Mouse (Mus musculus): ENCODE measurements around the gene Zfp423. TPM values are rescaled to one million over a fixed set of nuclear protein-coding genes. Genes with fewer than 3 reads are reported as not detected.

The Zfp423 gene
- total and polyA plus RNA-seq, 2 experiments from 2014 or later: 18.4 to 34.6 TPM

DNA sequence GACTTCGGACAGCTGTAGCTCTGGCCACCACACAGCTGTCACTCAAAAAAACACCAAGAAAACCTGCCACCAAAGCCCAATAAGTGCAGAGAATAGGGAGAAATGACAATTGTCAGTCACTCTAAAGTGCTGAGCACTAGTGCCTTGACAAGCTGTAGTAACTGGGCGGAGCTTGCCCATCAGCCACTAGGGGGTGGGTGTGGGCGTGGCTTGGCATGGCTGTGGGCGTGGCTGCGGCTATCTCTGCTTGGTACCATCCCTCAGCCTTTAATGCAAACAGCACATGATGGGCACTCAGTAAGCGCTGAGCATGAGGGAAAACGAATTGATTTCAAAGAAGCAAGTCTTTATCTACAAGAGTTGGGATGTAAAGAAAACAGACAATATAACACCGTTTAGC is 95.2 kb downstream of the Zfp423 start:
- DNase-seq (no peak), ATAC-seq (no peak)
- Histone ChIP-seq H3K4me1 (ENCODE audit: insufficient read depth) (0 out of 2 replicates have a peak, but pooled peaks cover 7% of the 10 kb centered on the region), H3K27ac (ENCODE audit: low read depth, low read length) (no peak overlapping the region), H3K9ac (no peak overlapping the region), H3K36me3 (ENCODE audit: insufficient read depth) (no peaks in the 10 kb centered on the region), H3K4me2 (ENCODE audit: low read depth) (no peak overlapping the region), H3K27me3 (ENCODE audit: insufficient read depth, low read length) (no peaks in the 10 kb centered on the region), H3K9me3 (ENCODE audit: low read length) (no peaks in the 10 kb centered on the region), H3K4me3 (ENCODE audit: low read depth, low read length) (no peak overlapping the region)
- no peak for TF ChIP-seq CTCF (IDR thresholded peaks at IDR 0.05; ENCODE audit: low read depth)
- 77% methylated on average over 8 of the region's 8 CpGs for WGBS

DNA sequence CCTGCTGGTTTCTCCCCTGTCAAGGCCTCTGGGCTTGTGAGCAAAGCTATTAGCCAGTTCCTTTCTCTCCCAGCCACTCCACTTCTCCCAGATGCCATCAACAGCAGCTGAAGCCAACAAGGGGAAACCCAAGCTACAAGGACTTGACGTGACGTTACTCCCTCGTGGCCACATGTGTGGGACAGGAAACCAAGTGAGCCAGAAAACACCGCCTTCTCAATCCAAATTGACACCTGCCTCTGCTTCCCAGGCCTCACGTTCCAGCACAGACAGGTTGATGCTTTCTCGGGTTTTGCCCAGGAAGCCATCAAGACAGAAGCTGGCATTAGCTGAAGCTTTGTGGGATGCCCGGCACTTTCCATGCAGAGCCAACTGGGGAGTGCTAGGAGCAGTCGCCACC is 96.3 kb downstream of the Zfp423 start:
- WGBS: 89% methylated on average over 8 of the region's 8 CpGs
- no peak for TF ChIP-seq CTCF (IDR thresholded peaks at IDR 0.05; ENCODE audit: low read depth)
- no peak overlapping the region for H3K4me2 ChIP-seq (ENCODE audit: low read depth)
- H3K27me3 ChIP-seq (ENCODE audit: insufficient read depth, low read length): no peaks in the 10 kb centered on the region
- H3K36me3 ChIP-seq (ENCODE audit: insufficient read depth): no peaks in the 10 kb centered on the region
- DNase-seq (no peak), ATAC-seq (no peak)
- no peak overlapping the region for H3K9ac ChIP-seq
- no peaks in the 10 kb centered on the region for H3K9me3 ChIP-seq (ENCODE audit: low read length)
- 0 out of 2 replicates have a peak, but pooled peaks cover 7% of the 10 kb centered on the region for H3K4me1 ChIP-seq (ENCODE audit: insufficient read depth)
- no peak overlapping the region for H3K4me3 ChIP-seq (ENCODE audit: low read depth, low read length)
- no peak overlapping the region for H3K27ac ChIP-seq (ENCODE audit: low read depth, low read length)

DNA sequence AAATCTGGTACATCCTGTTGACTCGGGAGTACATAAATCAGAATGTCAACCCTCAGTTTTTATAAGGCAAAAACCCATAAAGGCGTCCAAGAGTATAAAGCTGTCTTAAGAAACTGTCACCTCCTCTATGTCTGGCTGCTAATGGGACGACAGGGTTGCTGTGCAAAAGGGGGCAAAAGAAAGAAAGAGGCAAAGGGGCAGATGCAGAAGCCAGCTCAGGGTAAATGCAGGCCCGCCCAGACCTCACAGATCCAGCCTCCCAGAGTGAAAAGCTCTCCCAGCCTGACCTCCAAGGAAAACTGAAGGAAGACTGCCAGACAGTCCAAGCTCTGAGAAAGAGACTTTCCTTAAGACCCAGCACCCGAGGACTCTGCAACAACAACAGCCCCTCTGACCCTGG is 97.7 kb downstream of the Zfp423 start:
- WGBS: 45% methylated on average over 5 of the region's 5 CpGs
- no peak for ATAC-seq

DNA sequence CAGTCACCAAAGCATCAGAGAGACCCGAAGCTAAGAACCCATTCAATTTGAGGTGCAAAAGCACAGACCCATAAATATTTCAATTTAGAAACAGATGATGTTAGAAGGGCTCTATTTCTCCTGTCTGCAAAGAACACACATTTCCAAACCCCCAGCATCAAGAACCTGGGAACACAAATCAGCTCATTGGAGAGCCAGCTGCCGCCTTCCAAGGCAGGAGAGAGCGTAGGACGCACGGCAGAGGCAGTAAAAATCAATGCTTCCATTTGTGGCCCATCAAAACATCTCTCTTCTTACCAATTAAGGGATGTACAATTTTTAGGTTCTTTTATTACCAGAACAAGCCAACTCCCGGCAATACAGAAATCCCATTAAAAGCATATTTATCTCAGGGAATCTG is 98.5 kb downstream of the Zfp423 start:
- no peak overlapping the region for H3K27ac ChIP-seq (ENCODE audit: low read depth, low read length)
- no peak overlapping the region for H3K4me3 ChIP-seq (ENCODE audit: low read depth, low read length)
- no peaks in the 10 kb centered on the region for H3K27me3 ChIP-seq (ENCODE audit: insufficient read depth, low read length)
- no peak overlapping the region for H3K9ac ChIP-seq
- H3K4me2 ChIP-seq (ENCODE audit: low read depth): no peak overlapping the region
- no peaks in the 10 kb centered on the region for H3K36me3 ChIP-seq (ENCODE audit: insufficient read depth)
- ATAC-seq: no peak
- TF ChIP-seq CTCF (IDR thresholded peaks at IDR 0.05; ENCODE audit: low read depth): no peak
- 37% methylated on average over 6 of the region's 6 CpGs for WGBS
- H3K9me3 ChIP-seq (ENCODE audit: low read length): no peaks in the 10 kb centered on the region
- no peak for DNase-seq
- H3K4me1 ChIP-seq (ENCODE audit: insufficient read depth): 0 out of 2 replicates have a peak, but pooled peaks cover 7% of the 10 kb centered on the region

More for the DNA sequence above, 97.7 kb downstream of the Zfp423 start:
- Histone ChIP-seq H3K4me3 (ENCODE audit: low read depth, low read length) (no peak overlapping the region), H3K36me3 (ENCODE audit: insufficient read depth) (no peaks in the 10 kb centered on the region), H3K4me2 (ENCODE audit: low read depth) (no peak overlapping the region), H3K27me3 (ENCODE audit: insufficient read depth, low read length) (no peaks in the 10 kb centered on the region), H3K4me1 (ENCODE audit: insufficient read depth) (0 out of 2 replicates have a peak, but pooled peaks cover 7% of the 10 kb centered on the region), H3K9me3 (ENCODE audit: low read length) (no peaks in the 10 kb centered on the region), H3K27ac (ENCODE audit: low read depth, low read length) (no peak overlapping the region), H3K9ac (no peak overlapping the region)
- no peak for TF ChIP-seq CTCF (IDR thresholded peaks at IDR 0.05; ENCODE audit: low read depth)
- DNase-seq: no peak

DNA sequence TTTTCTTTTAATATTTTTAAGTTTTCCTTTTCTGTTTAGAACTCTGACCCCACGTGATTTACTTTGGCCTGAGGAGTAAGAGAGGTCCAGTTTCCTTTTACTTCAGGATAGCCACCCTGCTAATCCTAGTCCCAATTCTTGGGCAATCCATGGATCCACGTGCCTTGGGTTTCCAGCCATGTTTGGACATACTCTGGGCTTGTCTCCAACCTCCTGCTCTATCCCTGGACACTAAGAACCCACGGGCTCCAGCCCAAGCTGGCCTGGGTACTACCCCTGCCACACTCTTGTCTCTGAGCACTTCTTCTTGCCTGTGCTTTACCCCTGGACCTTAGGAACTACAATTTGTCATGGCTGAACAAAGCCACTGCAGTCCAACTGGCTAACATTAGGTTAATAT is 107.5 kb downstream of the Zfp423 start:
- H3K4me2 ChIP-seq (ENCODE audit: low read depth): no peak overlapping the region
- H3K9ac ChIP-seq: no peak overlapping the region
- no peak for TF ChIP-seq CTCF (IDR thresholded peaks at IDR 0.05; ENCODE audit: low read depth)
- H3K36me3 ChIP-seq (ENCODE audit: insufficient read depth): no peaks in the 10 kb centered on the region
- DNase-seq (no peak), ATAC-seq (no peak)
- 71% methylated on average over 3 of the region's 3 CpGs for whole genome bisulfite sequencing
- no peak overlapping the region for H3K4me3 ChIP-seq (ENCODE audit: low read depth, low read length)
- no peaks in the 10 kb centered on the region for H3K27me3 ChIP-seq (ENCODE audit: insufficient read depth, low read length)
- no peak overlapping the region for H3K27ac ChIP-seq (ENCODE audit: low read depth, low read length)
- H3K9me3 ChIP-seq (ENCODE audit: low read length): no peaks in the 10 kb centered on the region
- H3K4me1 ChIP-seq (ENCODE audit: insufficient read depth): 0 out of 2 replicates have a peak, but pooled peaks cover 7% of the 10 kb centered on the region

DNA sequence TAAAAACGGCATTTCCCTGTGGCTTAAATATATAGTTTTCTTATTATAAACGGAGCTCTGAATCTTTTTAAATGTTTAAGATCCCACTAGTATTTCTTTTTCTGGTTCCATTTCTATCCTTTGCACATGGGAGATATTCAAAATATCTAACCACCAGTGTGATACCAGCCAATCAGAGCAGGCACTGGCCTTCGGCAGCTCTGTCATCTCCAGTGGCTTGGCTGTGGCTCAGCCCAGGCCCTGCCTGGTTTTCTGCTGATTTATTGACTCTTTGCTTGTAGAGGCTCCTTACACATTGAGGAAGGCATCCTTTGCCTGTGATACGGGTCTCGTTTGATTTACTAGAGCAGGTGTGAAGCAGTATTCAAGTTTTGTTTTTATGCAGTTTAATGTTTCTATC is 108.0 kb downstream of the Zfp423 start:
- no peak for ATAC-seq
- TF ChIP-seq CTCF (IDR thresholded peaks at IDR 0.05; ENCODE audit: low read depth): no peak
- H3K27ac ChIP-seq (ENCODE audit: low read depth, low read length): no peak overlapping the region
- H3K27me3 ChIP-seq (ENCODE audit: insufficient read depth, low read length): no peaks in the 10 kb centered on the region
- 81% methylated on average over 5 of the region's 5 CpGs for WGBS
- DNase-seq: no peak
- no peaks in the 10 kb centered on the region for H3K36me3 ChIP-seq (ENCODE audit: insufficient read depth)
- no peaks in the 10 kb centered on the region for H3K9me3 ChIP-seq (ENCODE audit: low read length)
- no peak overlapping the region for H3K4me2 ChIP-seq (ENCODE audit: low read depth)
- no peak overlapping the region for H3K9ac ChIP-seq
- no peak overlapping the region for H3K4me3 ChIP-seq (ENCODE audit: low read depth, low read length)
- 0 out of 2 replicates have a peak, but pooled peaks cover 7% of the 10 kb centered on the region for H3K4me1 ChIP-seq (ENCODE audit: insufficient read depth)

DNA sequence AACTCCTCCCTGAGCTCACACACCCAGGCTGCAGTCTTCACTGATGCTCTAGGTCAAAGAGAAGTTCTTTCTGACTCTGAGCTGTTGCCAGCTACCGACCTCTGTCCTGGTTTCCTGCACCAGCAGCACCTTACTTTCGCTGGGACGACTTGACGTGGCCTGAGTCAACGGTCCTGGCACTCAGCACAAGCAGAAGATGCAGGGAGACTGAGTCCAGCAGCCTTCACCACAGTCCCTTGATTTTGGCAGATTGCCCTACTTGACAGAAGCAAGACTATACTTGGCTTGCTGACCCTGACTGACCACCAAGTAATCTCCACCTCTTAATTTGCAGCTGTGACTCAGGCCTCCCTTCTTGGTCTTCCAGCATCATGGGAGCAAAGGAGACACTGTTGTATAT is 110.6 kb downstream of the Zfp423 start:
- Histone ChIP-seq H3K4me3 (ENCODE audit: low read depth, low read length) (no peak overlapping the region), H3K27me3 (ENCODE audit: insufficient read depth, low read length) (no peaks in the 10 kb centered on the region), H3K9me3 (ENCODE audit: low read length) (no peaks in the 10 kb centered on the region), H3K4me2 (ENCODE audit: low read depth) (no peak overlapping the region), H3K27ac (ENCODE audit: low read depth, low read length) (no peak overlapping the region), H3K36me3 (ENCODE audit: insufficient read depth) (no peaks in the 10 kb centered on the region), H3K4me1 (ENCODE audit: insufficient read depth) (0 out of 2 replicates have a peak, but pooled peaks cover 7% of the 10 kb centered on the region), H3K9ac (no peak overlapping the region)
- DNase-seq: no peak
- WGBS: 95% methylated on average over 5 of the region's 5 CpGs
- ATAC-seq: no peak
- no peak for TF ChIP-seq CTCF (IDR thresholded peaks at IDR 0.05; ENCODE audit: low read depth)

All from forebrain, postnatal 0 days (tissue).